Mouse (Mus musculus): ENCODE results near the gene 1190005I06Rik. TPM values are rescaled to one million over a fixed set of nuclear protein-coding genes. Genes with fewer than 3 reads are reported as not detected.

The 1190005I06Rik gene
- polyA plus RNA-seq, 1 experiment from 2014 or later = 11.8 TPM

DNA sequence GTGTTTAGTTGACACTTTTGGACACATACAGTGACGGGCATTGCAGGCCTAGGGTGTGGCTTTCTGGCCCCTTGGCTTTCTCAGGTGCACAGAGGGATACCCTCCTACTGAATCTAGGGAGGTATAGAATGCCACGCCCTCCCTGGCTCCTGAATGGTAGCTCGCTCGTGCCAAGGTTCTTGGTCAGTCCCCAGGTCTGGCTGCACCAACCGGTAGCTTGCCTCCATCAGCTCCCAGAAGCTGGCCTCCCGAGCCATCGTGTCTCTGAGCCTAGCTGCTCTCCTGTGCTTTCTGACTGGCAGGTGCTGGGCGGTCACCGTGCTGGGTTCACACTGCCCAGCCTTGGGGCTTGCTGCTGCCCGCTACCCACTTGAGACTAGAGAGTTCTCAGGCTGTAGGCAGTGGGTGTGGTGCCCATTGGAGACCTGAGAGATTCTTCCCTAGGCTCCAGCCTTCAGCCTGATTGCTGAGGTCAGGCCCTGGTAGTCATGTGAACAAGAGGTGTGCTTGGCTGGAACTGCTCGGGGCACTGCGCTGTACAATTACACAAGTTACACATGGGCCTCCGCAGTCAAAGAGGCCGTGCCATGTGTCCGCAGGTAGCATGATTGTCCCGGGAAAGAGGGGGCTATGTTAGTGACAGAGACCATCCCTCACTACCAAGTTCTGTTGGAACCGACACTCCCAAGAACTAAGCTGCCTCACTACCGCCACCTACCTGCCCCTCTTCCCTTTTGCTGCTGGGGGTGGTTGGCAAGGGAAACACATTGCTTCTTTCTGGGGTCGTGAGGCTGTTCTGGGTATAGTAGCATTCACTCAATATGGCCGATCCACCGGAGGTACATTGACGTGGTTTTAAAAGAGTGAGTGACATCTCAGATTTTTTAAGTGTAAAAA lies 85.6 kb downstream of the 1190005I06Rik start:
- 78% methylated on average over 22 of the region's 22 CpGs for WGBS
- H3K4me2 ChIP-seq (replicated peaks) = no peak overlapping the region
- H3K4me3 ChIP-seq = no peak overlapping the region
- H3K9me3 ChIP-seq = no peaks in the 10 kb centered on the region
- no peaks in the 10 kb centered on the region for H3K27me3 ChIP-seq
- H3K4me1 ChIP-seq = peaks cover 95% of the 10 kb centered on the region
- no peak overlapping the region for H3K27ac ChIP-seq
- no peak for ATAC-seq (ENCODE audit: insufficient number of reproducible peaks, insufficient read depth, low FRiP score, low TSS enrichment)
- no peak overlapping the region for H3K9ac ChIP-seq
- peaks cover 6% of the 10 kb centered on the region for H3K36me3 ChIP-seq

- no peaks in the 10 kb centered on the region for H3K36me3 ChIP-seq
- 79% methylated on average over 5 of the region's 5 CpGs for WGBS
- H3K4me1 ChIP-seq = peaks cover 97% of the 10 kb centered on the region
- H3K4me2 ChIP-seq (replicated peaks) = no peak overlapping the region
- H3K27ac ChIP-seq = no peak overlapping the region
- no peak overlapping the region for H3K4me3 ChIP-seq
- ATAC-seq (ENCODE audit: insufficient number of reproducible peaks, insufficient read depth, low FRiP score, low TSS enrichment) = no peak
- H3K9me3 ChIP-seq = no peaks in the 10 kb centered on the region
- H3K9ac ChIP-seq = no peak overlapping the region
- H3K27me3 ChIP-seq = no peaks in the 10 kb centered on the region
Observed at GRCm38 (mm10) chr8:120560535-120560934, 86.9 kb downstream of the 1190005I06Rik start.

- ATAC-seq (ENCODE audit: insufficient number of reproducible peaks, insufficient read depth, low FRiP score, low TSS enrichment) = 0 out of 2 replicates have a peak, but pooled peaks have one; percentile 16
- Histone ChIP-seq H3K27me3 (no peaks in the 10 kb centered on the region), H3K36me3 (no peaks in the 10 kb centered on the region), H3K4me2 (replicated peaks) (no peak overlapping the region), H3K9ac (no peak overlapping the region), H3K4me1 (peaks cover 98% of the 10 kb centered on the region), H3K27ac (0 out of 2 replicates have a peak overlapping the region, but pooled peaks have one; percentile 48), H3K9me3 (no peaks in the 10 kb centered on the region), H3K4me3 (no peak overlapping the region)
- 22% methylated on average over 11 of the region's 11 CpGs for WGBS
Observed at GRCm38 (mm10) chr8:120559654-120560053, 87.8 kb downstream of the 1190005I06Rik start.

Other genes with a start within 250 kb of the 1190005I06Rik start
- 109 and 115 TPM in 2 replicates for gene Gins2, start 58.3 kb downstream of the 1190005I06Rik start, polyA plus RNA-seq (2016; fragmentation: Nextera tagmentation; extraction: Ambion mirVana)
- 3.2 and 8.2 TPM in 2 replicates for gene Gm27021, start 20.4 kb upstream of the 1190005I06Rik start, polyA plus RNA-seq (2016; fragmentation: Nextera tagmentation; extraction: Ambion mirVana)
- gene Cox4i1, start 20.6 kb upstream of the 1190005I06Rik start, polyA plus RNA-seq (2016; fragmentation: Nextera tagmentation; extraction: Ambion mirVana) = 901 and 909 TPM in 2 replicates
- gene Emc8, start 20.9 kb upstream of the 1190005I06Rik start, polyA plus RNA-seq (2016; fragmentation: Nextera tagmentation; extraction: Ambion mirVana) = 257 and 260 TPM in 2 replicates
- gene Irf8, start 88.7 kb upstream of the 1190005I06Rik start, polyA plus RNA-seq (2016; fragmentation: Nextera tagmentation; extraction: Ambion mirVana) = 4.4 and 4.7 TPM in 2 replicates